Mouse (Mus musculus): ENCODE data around the gene Olfr1282.
"Not testable (repeated sequence)": the region's sequence is repeated elsewhere in the genome, so short reads cannot be mapped to it uniquely, and the experiment has no call there.

Gene Olfr1282

DNA sequence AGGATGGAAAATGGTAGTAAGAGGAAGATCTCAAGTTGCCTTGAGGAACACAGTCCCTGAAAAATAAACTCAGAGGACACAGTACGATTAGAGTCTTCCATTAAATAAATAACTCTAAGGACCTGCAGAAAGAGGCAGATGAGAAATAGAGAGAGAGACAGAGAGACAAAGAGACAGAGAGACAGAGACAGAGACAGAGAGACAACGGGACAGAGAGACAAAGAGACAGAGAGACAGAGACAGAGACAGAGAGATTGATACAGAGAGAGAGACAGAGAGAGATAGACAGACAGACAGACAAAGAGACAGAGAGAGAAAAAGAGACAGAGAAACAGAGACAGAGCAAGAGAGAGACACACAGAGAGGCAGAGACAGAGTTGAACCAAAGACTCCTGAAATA, at the start of gene Olfr1282:
Olfr1282 (minus strand) TSS at position 101 of the 400 bp plus-strand sequence.
- DNase-seq (ENCODE audit: low read depth, low spot score): no peak

DNA sequence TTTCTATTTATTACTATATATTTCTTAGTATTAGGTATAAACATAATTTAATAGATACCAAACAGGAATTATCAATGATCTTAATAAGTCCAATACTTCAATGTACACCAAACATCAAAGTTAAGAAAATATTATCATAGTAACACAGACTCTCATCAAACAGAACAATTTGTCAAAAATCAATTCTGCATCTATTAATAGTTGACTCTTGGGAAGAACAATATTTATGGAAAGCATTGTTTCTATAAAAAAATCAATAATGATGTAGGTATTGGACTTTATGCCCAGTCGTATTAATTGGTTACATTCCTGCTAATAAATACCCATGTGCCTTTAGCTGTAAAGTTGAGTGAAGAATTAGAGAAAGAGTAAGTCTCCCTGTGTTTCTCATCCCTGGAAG, 39.3 kb upstream of the Olfr1282 start, which contains the start of gene Olfr1284:
Olfr1284 (plus strand) TSS at position 301 of the 400 bp plus-strand sequence.
- DNase-seq (ENCODE audit: low read depth, low spot score): no peak

DNA sequence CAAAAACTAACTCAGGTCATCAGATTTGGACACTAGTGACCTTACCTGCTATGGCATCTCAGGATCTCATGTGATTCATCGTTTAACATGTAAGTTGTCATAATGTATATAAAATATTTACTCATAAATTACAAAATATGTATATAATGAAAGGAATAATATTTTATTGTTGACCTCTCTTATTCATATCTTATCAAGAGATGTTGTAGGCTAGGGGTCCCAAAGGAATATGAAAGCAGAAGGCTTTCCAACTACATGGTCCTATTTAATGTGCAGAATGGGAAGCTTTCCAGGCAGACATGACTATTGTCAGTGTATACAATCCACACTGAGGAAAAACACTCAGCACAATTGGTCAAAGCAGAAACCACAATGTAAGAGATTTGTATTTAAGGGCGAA, 30.6 kb upstream of the Olfr1282 start, which contains the start of gene Olfr1283:
Olfr1283 (plus strand) TSS at position 301 of the 400 bp plus-strand sequence.
- DNase-seq (ENCODE audit: low read depth, low spot score): no peak

GRCm38 (mm10) chr2:111333721-111334120, 2.2 kb downstream of the Olfr1282 start:
- DNase-seq (ENCODE audit: low read depth, low spot score): not testable (repeated sequence)

DNA sequence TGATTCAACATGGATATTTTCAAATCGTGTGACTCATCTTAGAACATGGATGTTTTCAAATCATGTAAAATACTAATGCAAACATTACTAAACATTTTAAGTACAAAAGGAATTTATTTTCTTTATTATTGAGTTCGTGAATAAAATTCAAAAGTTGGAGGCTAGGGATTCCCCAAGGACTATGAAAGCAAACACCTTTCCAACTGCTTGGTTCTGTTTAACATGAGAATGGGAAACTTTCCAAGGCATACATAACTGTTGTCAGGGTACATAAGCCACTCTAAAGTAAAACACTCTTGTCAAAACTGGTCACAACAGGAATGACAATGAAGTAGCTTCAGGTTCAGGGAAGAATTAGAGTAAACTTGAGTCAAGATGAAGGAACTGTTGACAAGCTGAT, 9.7 kb downstream of the Olfr1282 start, which contains the start of gene Olfr1281:
Olfr1281 (plus strand) TSS at position 301 of the 400 bp plus-strand sequence.
- no peak for DNase-seq (ENCODE audit: low read depth, low spot score)

DNA sequence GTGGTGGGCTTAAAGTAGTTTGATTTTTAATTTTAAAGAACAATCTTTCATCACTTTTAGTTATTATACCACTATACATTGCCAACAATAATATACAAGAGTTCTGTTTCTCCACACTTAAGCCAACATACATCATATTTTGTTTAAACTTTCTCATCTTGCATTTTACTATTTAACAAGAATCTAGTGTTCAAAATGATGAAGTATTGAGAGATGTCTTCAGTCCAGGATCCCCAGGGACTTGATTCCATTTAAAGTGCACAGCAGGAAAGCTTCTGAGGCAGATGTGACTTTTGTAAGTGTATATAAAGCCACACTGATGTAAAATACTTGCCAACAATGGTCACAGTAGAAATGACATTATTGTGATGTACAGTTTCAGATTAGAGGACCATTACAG, 22.2 kb downstream of the Olfr1282 start, which contains the start of gene Olfr1280:
Olfr1280 (plus strand) TSS at position 301 of the 400 bp plus-strand sequence.
- DNase-seq (ENCODE audit: low read depth, low spot score): no peak

DNA sequence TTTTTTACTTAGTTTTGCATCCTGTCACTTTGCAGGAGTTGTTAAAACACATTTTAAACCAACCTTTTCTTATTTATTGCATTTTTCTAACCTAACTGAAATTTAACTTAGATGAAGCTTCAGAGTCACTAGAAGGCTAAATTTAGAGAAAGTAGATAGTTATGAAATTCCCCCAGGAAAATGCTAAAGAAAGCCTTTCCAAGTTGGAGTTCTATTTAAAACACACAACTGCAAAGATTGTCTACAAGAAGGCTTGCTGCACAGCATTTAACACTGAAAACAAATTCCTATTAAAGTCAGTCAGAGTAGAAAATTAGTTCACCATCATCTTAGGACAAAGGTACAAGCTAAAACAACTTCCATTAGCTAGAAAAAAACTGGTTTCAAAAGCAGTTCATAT, 35.5 kb downstream of the Olfr1282 start, which contains the start of gene Olfr1279:
Olfr1279 (plus strand) TSS at position 262 of the 400 bp plus-strand sequence.
- DNase-seq (ENCODE audit: low read depth, low spot score): no peak

DNA sequence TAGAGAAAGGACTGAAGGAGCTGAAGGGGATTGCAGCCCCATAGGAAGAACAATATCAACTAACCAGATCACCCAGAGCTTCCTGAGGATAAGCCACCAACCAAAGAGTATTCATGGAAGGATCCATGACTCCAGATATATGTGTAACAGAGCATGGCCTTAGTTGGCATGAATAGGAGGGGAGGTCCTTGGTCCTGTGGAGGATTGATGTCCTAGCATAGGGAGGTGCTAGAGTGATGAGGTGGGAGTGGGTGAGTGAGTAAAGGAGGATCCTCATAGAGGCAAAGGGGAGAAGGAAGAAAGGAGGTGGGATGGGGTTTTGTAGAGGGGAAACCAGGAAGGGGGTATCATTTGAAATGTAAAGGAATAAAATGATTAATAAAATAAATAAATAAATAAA, 37.3 kb downstream of the Olfr1282 start:
- DNase-seq (ENCODE audit: low read depth, low spot score): no peak

GRCm38 (mm10) chr2:111289836-111290235, 46.0 kb downstream of the Olfr1282 start, which contains the start of gene Olfr1278:
TSS of gene Olfr1278 (plus strand) at chr2:111290136.
- no peak for DNase-seq (ENCODE audit: low read depth, low spot score)
